11 mouse cellular contexts compared by ENCODE assay signal in genomic region chr8:124330433-124330832, GRCm38 (mm10).
DNase-seq lines count a peak whose midpoint lies in the region; ATAC-seq and TF ChIP-seq lines count a peak whose summit lies in the region.
"Had no signal": no experiment of that assay in that cellular context is flagged by ENCODE, and none has a peak within 500 bp of the region (broad histone marks: within the 10 kb centered on the region; RNA-seq: fewer than 3 reads in every experiment).

No protein-coding gene starts in this region.

- WGBS in lung, adult 2 months, result 90% methylated on average over 2 of the region's 3 CpGs
- 11% methylated on average over 2 of the region's 3 CpGs for WGBS in cerebellum, adult 2 months
- WGBS in hindbrain, embryonic 11.5 days, result 66% methylated on average over 2 of the region's 3 CpGs
- 89% methylated on average over 2 of the region's 3 CpGs for WGBS in kidney, adult 2 months

- H3K4me3 ChIP-seq in lung, adult 2 months (replicated peaks; ENCODE audit: extremely low read depth, low read depth, low read length), result no peak overlapping the region
- no peak overlapping the region for H3K4me3 ChIP-seq in cerebellum, adult 2 months (replicated peaks; ENCODE audit: insufficient read depth, low read depth, low read length)
- H3K4me3 ChIP-seq in hindbrain, embryonic 11.5 days (ENCODE audit: low read depth, low read length), result no peak overlapping the region
- H3K4me3 ChIP-seq in myocyte, result no peak overlapping the region
- H3K4me3 ChIP-seq in kidney, adult 2 months (ENCODE audit: insufficient read depth, low read depth, low read length), result no peak overlapping the region

- no peaks in the 10 kb centered on the region; the same call in 1 of the 2 replicates for H3K4me1 ChIP-seq in lung, adult 2 months (ENCODE audit: control insufficient read depth, insufficient read depth, low read length)
- peaks cover 18% of the 10 kb centered on the region for H3K4me1 ChIP-seq in cerebellum, adult 2 months (ENCODE audit: control insufficient read depth, insufficient read depth, low read length)
- no peaks in the 10 kb centered on the region for H3K4me1 ChIP-seq in hindbrain, embryonic 11.5 days (replicated peaks; ENCODE audit: control insufficient read depth, insufficient read depth, low read length)
- H3K4me1 ChIP-seq in kidney, adult 2 months (ENCODE audit: control insufficient read depth, insufficient read depth, low read length), result no peaks in the 10 kb centered on the region

- TF ChIP-seq POLR2A in lung, adult 2 months (IDR thresholded peaks at IDR 0.05; ENCODE audit: borderline replicate concordance, extremely low read depth, low read depth, low read length), result no peak
- TF ChIP-seq POLR2A in cerebellum, adult 2 months (IDR thresholded peaks at IDR 0.05; ENCODE audit: borderline replicate concordance, insufficient read depth, low read length), result no peak
- no peak for TF ChIP-seq POLR2A in myocyte (IDR thresholded peaks at IDR 0.05; ENCODE audit: insufficient read length, low read depth)
- no peak for TF ChIP-seq POLR2A in kidney, adult 2 months (IDR thresholded peaks at IDR 0.05; ENCODE audit: low read depth, low read length)

- TF ChIP-seq CTCF in lung, adult 2 months (IDR thresholded peaks at IDR 0.05; ENCODE audit: insufficient read depth, low read length), result no peak
- TF ChIP-seq CTCF in cerebellum, adult 2 months (IDR thresholded peaks at IDR 0.05; ENCODE audit: borderline replicate concordance, insufficient read depth, low read depth, low read length), result no peak
- no peak for TF ChIP-seq CTCF in kidney, adult 2 months (conservative IDR thresholded peaks at IDR 0.05; ENCODE audit: insufficient read depth, insufficient read length, low read depth, low read length)

- no peak overlapping the region for H3K4me2 ChIP-seq in hindbrain, embryonic 11.5 days (replicated peaks; ENCODE audit: low read depth, low read length)
- peak overlapping the region; percentile 70 for H3K4me2 ChIP-seq in myocyte (ENCODE audit: low read depth)

- H3K9ac ChIP-seq in hindbrain, embryonic 11.5 days (ENCODE audit: low read depth, low read length), result 0 out of 2 replicates have a peak overlapping the region, but pooled peaks have one; percentile 15

- H3K36me3 ChIP-seq in hindbrain, embryonic 11.5 days (ENCODE audit: control insufficient read depth, insufficient read depth, low read length), result no peaks in the 10 kb centered on the region
- H3K36me3 ChIP-seq in myocyte (ENCODE audit: control insufficient read depth, insufficient read depth), result peaks cover 12% of the 10 kb centered on the region
- no peaks in the 10 kb centered on the region for H3K36me3 ChIP-seq in kidney, adult 2 months (ENCODE audit: control insufficient read depth, insufficient read depth, low read length)
- H3K36me3 ChIP-seq: G1E had no signal

- peak; percentile 37 for DNase-seq in lung, postnatal 10 days
- no peak for DNase-seq in lung, adult 2 months
- DNase-seq in cerebellum, adult 2 months, result peak; percentile 64 to 77
- no peak for DNase-seq in hindbrain, embryonic 11.5 days (ENCODE audit: low spot score)
- no peak for DNase-seq in kidney, adult 2 months
- no peak for DNase-seq in natural killer cell, adult 2 months (ENCODE audit: low spot score in 2 of 2)
- DNase-seq in ovary, postnatal 14 days (ENCODE audit: low spot score), result no peak
- DNase-seq: gastrocnemius, postnatal 36 days had no signal

- H3ac ChIP-seq in myocyte (ENCODE audit: control insufficient read depth, insufficient read length), result no peak overlapping the region

- peak overlapping the region; percentile 11; the same call in 1 of the 2 replicates for H3K27ac ChIP-seq in cerebellum, adult 2 months (ENCODE audit: insufficient read depth, low read length)
- H3K27ac ChIP-seq in hindbrain, embryonic 11.5 days (ENCODE audit: low read depth, low read length), result no peak overlapping the region; the same call in 1 of the 2 replicates
- H3K27ac ChIP-seq in kidney, adult 2 months (ENCODE audit: insufficient read depth, low read depth, low read length), result no peak overlapping the region

- H3K9me3 ChIP-seq in hindbrain, embryonic 11.5 days (ENCODE audit: control insufficient read depth, low read length), result no peaks in the 10 kb centered on the region

- H3K79me2 ChIP-seq in myocyte (ENCODE audit: control insufficient read depth, insufficient read depth), result no peaks in the 10 kb centered on the region

- ATAC-seq in hindbrain, embryonic 11.5 days (ENCODE audit: low FRiP score), result no peak
- ATAC-seq: lung, postnatal 0 days had no signal

- no peaks in the 10 kb centered on the region for H3K27me3 ChIP-seq in cerebellum, adult 2 months (ENCODE audit: control insufficient read depth, insufficient read depth, low read length)
- H3K27me3 ChIP-seq in hindbrain, embryonic 11.5 days (ENCODE audit: control insufficient read depth, insufficient read depth, low read length), result no peaks in the 10 kb centered on the region
- H3K27me3 ChIP-seq in myocyte (ENCODE audit: control insufficient read depth, insufficient read depth, insufficient read length), result no peaks in the 10 kb centered on the region
- H3K27me3 ChIP-seq in kidney, adult 2 months (replicated peaks; ENCODE audit: control insufficient read depth, insufficient read depth, low read length), result no peaks in the 10 kb centered on the region

TF ChIP-seq in myocyte, 11 proteins besides CTCF, POLR2A, EP300 and RAD21:
- TF ChIP-seq CEBPB (IDR thresholded peaks at IDR 0.05; ENCODE audit: insufficient read depth, poor library complexity, severe bottlenecking), result no peak
- no peak for TF ChIP-seq SRF (IDR thresholded peaks at IDR 0.05; ENCODE audit: control insufficient read depth, insufficient read length, low read depth)
- TF ChIP-seq TCF3 (IDR thresholded peaks at IDR 0.05; ENCODE audit: insufficient read length, low read depth), result no peak
- TF ChIP-seq MYOD1 (IDR thresholded peaks at IDR 0.05; ENCODE audit: control insufficient read depth in 1 of 3, insufficient read length in 2 of 3, low read depth in 2 of 3), result no peak
- no peak for TF ChIP-seq REST (IDR thresholded peaks at IDR 0.05; ENCODE audit: insufficient read depth, insufficient read length)
- TF ChIP-seq MAX (IDR thresholded peaks at IDR 0.05; ENCODE audit: low read depth), result no peak
- no peak for TF ChIP-seq TCF12 (IDR thresholded peaks at IDR 0.05; ENCODE audit: insufficient read depth, poor library complexity, severe bottlenecking)
- TF ChIP-seq MYOG (IDR thresholded peaks at IDR 0.05; ENCODE audit: control insufficient read depth in 1 of 3, insufficient read depth in 1 of 3, insufficient read length in 2 of 3, low read depth in 2 of 3), result no peak
- no peak for TF ChIP-seq POLR2AphosphoS2 (IDR thresholded peaks at IDR 0.05; ENCODE audit: insufficient read length, low read depth)

Comparison
In these comparisons a context has a peak if more than half of its experiments do, and no peak if none do; other contexts are left out.
1. DNase-seq: peak in lung, postnatal 10 days (single experiment) and cerebellum, adult 2 months (2 of 2); none in lung, adult 2 months (single experiment), hindbrain, embryonic 11.5 days (single experiment), kidney, adult 2 months (single experiment), natural killer cell, adult 2 months (0 of 2) and ovary, postnatal 14 days (single experiment).